Mouse (Mus musculus) liver, embryonic 12.5 days (tissue): ENCODE data around the gene Gm11213. TPM values are rescaled to one million over a fixed set of nuclear protein-coding genes. Genes with fewer than 3 reads are reported as not detected.

ENCODE experiments used
- ATAC-seq: fragments of 200-750 bp; cut with Nextera tagmentation; 2 replicates; pipeline ENCODE4 v1.8.0; 2017; ENCODE audit warnings: moderate number of reproducible peaks, mild to moderate bottlenecking, moderate library complexity
- H3K27ac ChIP-seq: fragments of 300-500 bp; sonication (generic); 2 replicates; pipeline ENCODE4 v1.5.1; 2016; ENCODE audit warnings: mild to moderate bottlenecking
- H3K27me3 ChIP-seq: fragments of 300-500 bp; sonication (generic); replicated peaks from 2 replicates; pipeline ENCODE4 v1.6.1; 2016; ENCODE audit warnings: mild to moderate bottlenecking, moderate library complexity
- H3K36me3 ChIP-seq: fragments of 300-500 bp; sonication (generic); 2 replicates; pipeline ENCODE4 v1.6.1; 2016; ENCODE audit warnings: mild to moderate bottlenecking, moderate library complexity
- H3K4me1 ChIP-seq: fragments of 300-500 bp; sonication (generic); 2 replicates; pipeline ENCODE4 v1.6.1; 2016
- H3K4me2 ChIP-seq: fragments of 300-500 bp; sonication (generic); 2 replicates; pipeline ENCODE4 v1.6.1; 2016; ENCODE audit warnings: mild to moderate bottlenecking, moderate library complexity
- H3K4me3 ChIP-seq: fragments of 300-500 bp; sonication (generic); 2 replicates; pipeline ENCODE4 v1.5.1; 2016; ENCODE audit warnings: mild to moderate bottlenecking, moderate library complexity
- H3K9ac ChIP-seq: fragments of 300-500 bp; sonication (generic); 2 replicates; pipeline ENCODE4 v1.6.1; 2016; ENCODE audit warnings: mild to moderate bottlenecking, moderate library complexity
- H3K9me3 ChIP-seq: fragments of 300-500 bp; sonication (generic); replicated peaks from 2 replicates; pipeline ENCODE4 v1.6.1; 2016; ENCODE audit warnings: mild to moderate bottlenecking, moderate library complexity
- WGBS: fragments of 180-500 bp; shearing (Covaris S2); methylation state at CpG from one replicate; pipeline ENCODE4 v1.1.7; 2016; ENCODE audit not compliant: insufficient replicate concordance; 5-methylcytosine and 5-hydroxymethylcytosine counted together
- polyA plus RNA-seq: library from polyadenylated mRNA; unstranded; fragments of >200 nt; fragmentation: Nextera tagmentation; extraction: Ambion mirVana; gene quantifications from 2 replicates; pipeline ENCODE4 v1.2.1, GENCODE M21; 2016

The Gm11213 gene
- polyA plus RNA-seq, 1 experiment from 2014 or later: not detected

DNA sequence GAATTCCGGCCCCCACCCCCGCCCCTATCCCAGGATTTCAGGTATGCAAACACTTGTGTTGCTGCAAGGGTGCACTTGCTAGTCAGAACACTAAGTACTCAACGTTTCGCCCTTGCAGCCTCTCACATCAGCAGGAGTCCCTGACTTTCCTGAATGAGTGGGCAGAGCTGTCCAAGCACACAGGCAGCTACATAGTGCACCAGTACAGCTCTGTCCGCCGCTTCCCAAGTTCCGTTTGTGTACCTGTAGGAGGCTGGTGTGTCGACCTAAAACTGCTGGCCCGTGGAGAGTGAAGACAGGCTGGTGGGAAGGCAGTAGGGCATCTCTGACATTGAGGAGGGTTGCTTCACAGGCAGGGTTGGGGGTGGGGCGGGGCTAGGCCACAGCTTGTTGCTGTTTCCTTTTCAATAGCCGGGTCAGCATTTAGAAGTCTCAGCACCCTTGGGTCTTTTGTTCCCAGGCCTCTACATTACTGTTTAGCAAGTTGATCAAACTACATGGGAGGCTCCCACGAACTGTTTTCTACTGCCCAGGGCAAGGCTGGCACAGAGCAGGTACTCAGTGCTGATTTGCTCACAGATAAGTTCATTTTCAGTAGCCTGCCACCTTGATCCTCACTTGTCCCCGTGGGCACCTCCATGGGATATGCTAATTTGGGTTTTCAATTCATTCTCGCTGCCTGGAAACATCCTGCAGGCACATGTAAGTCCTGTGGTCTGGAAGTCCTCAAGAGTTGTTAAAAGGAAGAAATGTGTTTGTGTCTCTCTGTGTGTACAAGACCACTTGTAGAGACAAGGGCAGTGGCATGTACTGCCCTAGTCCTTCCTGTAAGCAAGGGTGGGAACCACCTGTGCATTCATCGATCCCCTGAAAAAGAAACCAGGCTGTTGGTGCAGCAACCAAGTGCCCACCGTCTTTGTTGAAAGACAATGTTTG, 47.7 kb downstream of the Gm11213 start:
- peak overlapping the region; percentile 73; the same call in 1 of the 2 replicates for H3K27ac ChIP-seq
- peaks cover 63% of the 10 kb centered on the region for H3K4me1 ChIP-seq
- peaks cover 18% of the 10 kb centered on the region for H3K36me3 ChIP-seq
- H3K27me3 ChIP-seq: no peaks in the 10 kb centered on the region
- no peaks in the 10 kb centered on the region for H3K9me3 ChIP-seq
- 33% methylated on average over 16 of the region's 16 CpGs for WGBS
- ATAC-seq: no peak
- H3K4me3 ChIP-seq: peak overlapping the region; percentile 73
- H3K9ac ChIP-seq: peak overlapping the region; percentile 77; the same call in 1 of the 2 replicates
- peak overlapping the region; percentile 83 for H3K4me2 ChIP-seq

DNA sequence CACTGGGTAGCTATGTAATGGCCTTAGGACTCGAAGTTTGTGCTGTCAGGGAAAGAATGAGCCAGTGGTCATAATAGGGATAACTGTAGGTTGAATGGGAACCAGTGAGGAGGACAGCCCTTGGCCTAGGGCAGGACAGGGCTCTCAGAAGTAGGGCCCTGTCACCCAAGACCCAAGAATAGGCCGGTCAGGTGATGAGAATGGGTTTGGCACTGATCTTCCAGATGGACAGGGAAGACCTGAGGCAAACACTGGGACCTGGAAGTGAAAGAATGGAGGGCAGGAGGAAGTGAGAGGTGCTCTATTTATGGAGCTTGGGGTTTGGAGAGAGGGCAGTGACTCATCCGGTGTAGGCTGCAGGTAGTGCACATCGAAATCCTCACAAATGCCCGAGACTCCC, 48.4 kb downstream of the Gm11213 start:
- Histone ChIP-seq H3K9me3 (no peaks in the 10 kb centered on the region), H3K9ac (no peak overlapping the region), H3K4me3 (no peak overlapping the region), H3K27me3 (no peaks in the 10 kb centered on the region), H3K27ac (no peak overlapping the region), H3K36me3 (peaks cover 25% of the 10 kb centered on the region), H3K4me1 (peaks cover 57% of the 10 kb centered on the region), H3K4me2 (peak overlapping the region; percentile 83; the same call in 1 of the 2 replicates)
- 57% methylated on average over 5 of the region's 5 CpGs for WGBS
- ATAC-seq: no peak

DNA sequence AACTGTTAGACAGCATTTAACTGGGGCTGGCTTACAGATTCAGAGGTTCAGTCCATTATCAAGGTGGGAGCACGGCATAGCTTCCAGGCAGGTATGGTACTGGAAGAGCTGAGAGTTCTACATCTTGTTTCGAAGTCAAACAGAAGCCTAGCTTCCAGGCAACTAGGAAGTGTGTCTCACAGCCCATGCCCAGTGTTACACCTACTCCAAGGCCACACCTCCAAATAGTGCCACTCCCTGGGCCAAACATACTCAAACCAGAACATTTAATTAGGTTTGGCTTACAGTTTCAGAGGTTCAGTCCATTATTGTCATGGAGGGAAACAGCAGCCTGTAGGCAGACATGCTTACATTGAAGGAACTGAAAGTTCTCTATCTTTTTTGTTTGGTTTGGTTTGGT, 50.0 kb downstream of the Gm11213 start:
- H3K27me3 ChIP-seq: no peaks in the 10 kb centered on the region
- H3K4me3 ChIP-seq: no peak overlapping the region
- ATAC-seq: no peak
- no peak overlapping the region for H3K27ac ChIP-seq
- peaks cover 37% of the 10 kb centered on the region for H3K36me3 ChIP-seq
- H3K4me2 ChIP-seq: no peak overlapping the region
- WGBS: 82% methylated on average over 2 of the region's 2 CpGs
- no peaks in the 10 kb centered on the region for H3K9me3 ChIP-seq
- peaks cover 42% of the 10 kb centered on the region for H3K4me1 ChIP-seq
- no peak overlapping the region for H3K9ac ChIP-seq

DNA sequence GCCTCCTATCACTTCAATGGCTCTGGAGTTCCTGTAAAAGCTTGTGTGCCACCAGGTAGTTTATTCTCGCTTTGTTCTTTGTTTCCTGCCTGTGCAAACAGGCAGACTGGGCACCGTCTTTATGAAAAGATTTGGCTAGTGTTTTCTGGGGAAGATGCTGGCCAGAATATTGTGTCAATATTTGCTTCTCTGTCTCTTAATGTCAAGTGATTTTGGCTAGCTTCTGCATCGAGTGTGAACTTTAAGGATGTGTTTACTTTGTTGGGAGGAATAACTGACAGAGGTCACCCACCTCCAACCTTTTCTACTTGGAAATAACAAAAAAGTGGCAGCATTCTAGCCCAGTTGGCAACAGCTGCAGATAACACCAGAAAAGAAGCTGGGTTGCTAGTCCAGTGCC, 50.4 kb downstream of the Gm11213 start:
- Histone ChIP-seq H3K9ac (no peak overlapping the region), H3K27ac (no peak overlapping the region), H3K27me3 (no peaks in the 10 kb centered on the region), H3K36me3 (peaks cover 40% of the 10 kb centered on the region), H3K4me1 (peaks cover 37% of the 10 kb centered on the region), H3K9me3 (no peaks in the 10 kb centered on the region), H3K4me2 (no peak overlapping the region), H3K4me3 (no peak overlapping the region)
- ATAC-seq: no peak
- 63% methylated on average over 3 of the region's 3 CpGs for WGBS

DNA sequence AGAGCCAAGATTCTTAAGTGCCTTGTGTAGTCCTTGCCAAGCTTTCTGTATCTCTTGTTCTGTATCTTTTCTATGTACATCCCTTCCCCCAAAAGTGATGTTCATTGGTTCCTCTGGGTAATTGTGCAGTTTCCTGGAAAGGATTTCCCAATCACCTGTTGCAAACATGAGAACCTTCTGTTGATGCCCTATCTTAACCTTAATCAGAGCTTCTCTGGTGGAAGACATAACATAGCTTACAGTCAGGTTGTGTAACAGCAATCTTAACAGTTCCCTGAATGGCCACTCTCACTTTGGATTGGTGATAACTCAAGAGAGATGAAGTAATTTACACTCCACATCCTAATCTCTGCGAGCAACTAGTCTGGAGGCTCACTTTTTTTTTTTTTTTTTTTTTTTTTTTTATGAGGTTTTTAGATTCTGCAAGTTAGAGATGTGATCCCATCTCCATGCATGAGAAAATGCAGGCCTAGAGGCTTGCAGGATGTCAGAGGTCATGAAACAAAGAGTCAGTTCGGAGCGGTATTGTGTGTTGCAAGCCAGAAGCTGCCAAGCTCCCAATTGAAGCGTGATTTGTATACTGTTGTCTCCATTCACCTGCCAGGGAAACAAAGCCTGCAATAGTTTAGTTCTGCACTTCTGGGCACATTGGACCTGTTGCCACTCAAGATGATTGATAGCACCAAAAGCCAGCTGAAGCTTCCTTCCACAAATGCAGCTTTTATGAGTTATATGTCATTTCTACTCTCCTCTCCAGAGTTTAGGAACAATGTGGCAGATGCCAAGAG, 51.1 kb downstream of the Gm11213 start:
- H3K9me3 ChIP-seq: no peaks in the 10 kb centered on the region
- H3K9ac ChIP-seq: no peak overlapping the region
- no peak for ATAC-seq
- no peaks in the 10 kb centered on the region for H3K27me3 ChIP-seq
- peaks cover 46% of the 10 kb centered on the region for H3K36me3 ChIP-seq
- no peak overlapping the region for H3K4me2 ChIP-seq
- WGBS: 82% methylated on average over 4 of the region's 4 CpGs
- H3K4me1 ChIP-seq: peaks cover 30% of the 10 kb centered on the region
- no peak overlapping the region for H3K27ac ChIP-seq
- no peak overlapping the region for H3K4me3 ChIP-seq

DNA sequence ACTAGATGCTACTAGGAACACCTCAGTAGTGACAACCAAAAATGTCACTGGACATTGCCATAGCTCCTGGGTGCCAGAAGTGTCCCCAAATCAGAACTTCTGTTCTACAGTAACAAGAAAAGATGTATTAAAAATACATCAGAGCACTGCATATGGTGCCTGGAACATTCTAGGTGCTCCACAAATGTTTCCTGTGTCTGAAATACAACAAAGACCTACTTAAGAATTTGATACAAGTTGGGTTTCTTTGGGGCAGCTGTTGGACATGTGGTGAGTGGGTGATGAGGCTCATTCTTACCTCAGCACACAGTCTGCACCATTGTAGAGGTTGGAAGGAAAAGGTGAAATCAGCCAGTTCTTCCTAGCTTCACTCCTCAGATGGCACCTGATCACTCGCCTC, 52.2 kb downstream of the Gm11213 start:
- peaks cover 23% of the 10 kb centered on the region for H3K4me1 ChIP-seq
- ATAC-seq: no peak
- H3K4me2 ChIP-seq: no peak overlapping the region
- no peaks in the 10 kb centered on the region for H3K9me3 ChIP-seq
- H3K36me3 ChIP-seq: peaks cover 57% of the 10 kb centered on the region
- no peak overlapping the region for H3K27ac ChIP-seq
- WGBS: 92% methylated on average over 1 of the region's 1 CpGs
- H3K4me3 ChIP-seq: no peak overlapping the region
- H3K9ac ChIP-seq: no peak overlapping the region
- H3K27me3 ChIP-seq: no peaks in the 10 kb centered on the region

DNA sequence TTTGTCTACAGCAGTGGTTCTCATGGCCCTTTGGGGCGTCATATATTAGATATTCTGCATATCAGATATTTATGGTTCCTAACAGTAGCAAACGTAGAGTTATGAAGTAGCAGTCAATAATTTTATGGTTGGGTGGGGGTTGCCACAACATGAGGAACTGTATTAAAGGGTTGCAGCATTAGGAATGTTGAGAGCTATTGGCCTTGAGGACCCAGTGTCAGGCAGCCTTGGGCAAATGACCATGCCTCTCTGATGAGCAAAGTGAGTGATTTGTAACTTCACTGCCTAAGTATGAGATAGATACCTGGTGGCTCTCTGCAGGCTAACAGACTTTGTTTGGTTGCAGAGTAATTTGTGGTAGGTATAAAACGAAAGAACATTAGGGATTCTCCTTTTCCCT, 54.2 kb downstream of the Gm11213 start:
- Histone ChIP-seq H3K4me3 (no peak overlapping the region), H3K4me2 (no peak overlapping the region), H3K4me1 (peaks cover 23% of the 10 kb centered on the region), H3K27me3 (no peaks in the 10 kb centered on the region), H3K27ac (no peak overlapping the region), H3K9me3 (no peaks in the 10 kb centered on the region), H3K36me3 (peaks cover 59% of the 10 kb centered on the region), H3K9ac (no peak overlapping the region)
- 77% methylated on average over 3 of the region's 3 CpGs for WGBS
- no peak for ATAC-seq

DNA sequence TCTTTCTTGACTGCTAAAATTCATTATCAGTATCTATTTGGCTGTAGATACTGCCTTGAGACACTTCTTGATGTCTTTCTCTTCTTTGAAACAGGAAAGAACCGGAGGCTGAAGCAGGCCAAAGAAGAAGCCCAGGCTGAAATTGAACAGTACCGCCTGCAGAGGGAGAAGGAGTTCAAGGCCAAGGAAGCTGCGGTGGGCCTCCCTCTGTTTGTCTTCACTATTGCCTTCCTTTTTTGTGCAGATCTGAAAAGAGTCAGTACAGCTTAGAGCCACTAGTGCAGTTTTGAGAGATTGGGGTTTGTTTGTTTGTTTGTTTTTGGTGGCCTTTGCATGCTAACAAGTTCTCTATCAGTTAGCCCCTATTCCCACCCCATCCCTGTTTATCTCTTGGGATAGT, 56.6 kb downstream of the Gm11213 start:
- Histone ChIP-seq H3K27ac (no peak overlapping the region), H3K4me3 (no peak overlapping the region), H3K4me2 (no peak overlapping the region), H3K9ac (no peak overlapping the region), H3K4me1 (peaks cover 32% of the 10 kb centered on the region), H3K9me3 (no peaks in the 10 kb centered on the region), H3K27me3 (no peaks in the 10 kb centered on the region), H3K36me3 (peaks cover 49% of the 10 kb centered on the region)
- WGBS: 68% methylated on average over 3 of the region's 3 CpGs
- no peak for ATAC-seq

DNA sequence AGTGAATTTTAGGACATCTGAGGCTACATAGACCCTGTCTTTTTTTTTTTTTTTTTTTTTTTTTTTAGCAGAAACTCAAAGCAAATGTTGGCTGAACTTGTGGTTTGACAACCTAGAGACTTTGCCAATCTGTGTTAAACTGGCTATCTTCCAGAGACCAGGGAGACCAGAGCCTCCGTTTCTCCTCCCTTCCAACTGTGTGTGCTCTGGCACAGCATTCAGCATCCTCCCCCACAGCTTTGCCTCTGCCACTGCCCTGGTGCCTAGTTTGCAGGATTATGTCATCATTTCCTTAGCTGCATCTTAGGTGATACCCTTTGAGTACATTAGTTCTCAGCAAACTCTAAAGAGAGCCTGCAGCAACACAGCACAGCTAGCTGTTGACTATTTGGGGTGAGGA, 57.3 kb downstream of the Gm11213 start:
- no peak overlapping the region for H3K4me3 ChIP-seq
- H3K9ac ChIP-seq: no peak overlapping the region
- no peak overlapping the region for H3K27ac ChIP-seq
- peaks cover 45% of the 10 kb centered on the region for H3K36me3 ChIP-seq
- peaks cover 33% of the 10 kb centered on the region for H3K4me1 ChIP-seq
- no peak overlapping the region for H3K4me2 ChIP-seq
- WGBS: 61% methylated on average over 1 of the region's 1 CpGs
- H3K9me3 ChIP-seq: no peaks in the 10 kb centered on the region
- no peak for ATAC-seq
- no peaks in the 10 kb centered on the region for H3K27me3 ChIP-seq

Other genes with a start within 250 kb of the Gm11213 start
- gene Orm3, start 249.1 kb downstream of the Gm11213 start, polyA plus RNA-seq: not detected in 2 replicates
- not detected in 2 replicates for gene Orm2, start 242.8 kb downstream of the Gm11213 start, polyA plus RNA-seq
- 5.4 and 5.7 TPM in 2 replicates for gene Akna, start 201.9 kb downstream of the Gm11213 start, polyA plus RNA-seq
- gene Whrn, start 109.3 kb downstream of the Gm11213 start, polyA plus RNA-seq: 1.1 and 1.4 TPM in 2 replicates
- gene Atp6v1g1, start 60.5 kb downstream of the Gm11213 start, polyA plus RNA-seq: 124 and 125 TPM in 2 replicates
- 7.5 and 7.8 TPM in 2 replicates for gene Tmem268, start 46.5 kb downstream of the Gm11213 start, polyA plus RNA-seq
- gene Tex48, start 17.2 kb upstream of the Gm11213 start, polyA plus RNA-seq: not detected in 2 replicates
- not detected in 2 replicates for gene Gm11214, start 58.1 kb upstream of the Gm11213 start, polyA plus RNA-seq
- not detected in 2 replicates for gene Tnfsf15, start 139.9 kb upstream of the Gm11213 start, polyA plus RNA-seq